In the genomic region with DNA sequence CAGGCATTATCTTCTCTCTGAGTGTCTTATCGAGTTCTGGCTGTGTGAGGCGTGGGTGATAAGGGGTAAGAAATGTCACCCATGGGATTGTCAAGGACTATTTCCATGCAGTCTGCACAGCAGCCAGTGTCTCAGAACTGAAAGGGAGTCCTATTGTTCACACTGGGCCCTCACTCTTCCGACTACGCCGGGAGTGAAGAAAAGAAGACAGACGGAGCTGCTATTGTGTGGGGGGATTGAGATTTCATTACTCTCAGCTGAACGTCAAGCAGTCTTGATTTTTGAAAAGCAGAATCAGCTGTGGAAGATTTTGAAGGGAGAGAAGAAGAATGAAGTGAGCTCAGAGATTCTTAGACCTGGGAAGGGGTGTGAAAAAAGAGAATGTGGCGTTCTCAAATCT, we compare ENCODE assay signal across 13 mouse cellular contexts.
A peak's percentile ranks its signal among the peaks of the same experiment; 100 is the strongest.
DNase-seq lines count a peak whose midpoint lies in the region; ATAC-seq and TF ChIP-seq lines count a peak whose summit lies in the region.
"Had no signal": no experiment of that assay in that cellular context is flagged by ENCODE, and none has a peak within 500 bp of the region (broad histone marks: within the 10 kb centered on the region; RNA-seq: fewer than 3 reads in every experiment).

No protein-coding gene starts in this region.

- 51% methylated on average over 8 of the region's 8 CpGs for WGBS in lung, embryonic 16.5 days
- 48% methylated on average over 8 of the region's 8 CpGs for WGBS in lung, postnatal 0 days
- WGBS in thymus, adult 2 months, result 95% methylated on average over 8 of the region's 8 CpGs

- 0 out of 2 replicates have a peak overlapping the region, but pooled peaks have one; percentile 1 for H3K27ac ChIP-seq in gastrocnemius, adult 2 months
- H3K27ac ChIP-seq in lung, embryonic 16.5 days (ENCODE audit: low read length), result peak overlapping the region; percentile 43
- H3K27ac ChIP-seq in lung, postnatal 0 days (ENCODE audit: low read length), result no peak overlapping the region
- H3K27ac ChIP-seq in thymus, adult 2 months (ENCODE audit: control insufficient read depth, insufficient read depth, low read length), result no peak overlapping the region
- H3K27ac ChIP-seq: layer of hippocampus, adult 2 months had no signal

- H3K36me3 ChIP-seq in lung, embryonic 16.5 days (ENCODE audit: control insufficient read depth, insufficient read depth, low read length), result no peaks in the 10 kb centered on the region
- no peaks in the 10 kb centered on the region for H3K36me3 ChIP-seq in lung, postnatal 0 days (ENCODE audit: insufficient read depth, low read length)
- H3K36me3 ChIP-seq in thymus, adult 2 months (ENCODE audit: control insufficient read depth, insufficient read depth, low read length), result no peaks in the 10 kb centered on the region
- H3K36me3 ChIP-seq: G1E had no signal

- H3K4me3 ChIP-seq in gastrocnemius, adult 2 months, result no peak overlapping the region
- no peak overlapping the region for H3K4me3 ChIP-seq in lung, embryonic 16.5 days (ENCODE audit: low read length)
- no peak overlapping the region for H3K4me3 ChIP-seq in lung, postnatal 0 days (ENCODE audit: low read depth, low read length)
- H3K4me3 ChIP-seq in thymus, adult 2 months (ENCODE audit: control insufficient read depth, insufficient read depth, low read length), result no peak overlapping the region
- H3K4me3 ChIP-seq: layer of hippocampus, adult 2 months had no signal

- no peak for DNase-seq in gastrocnemius, adult 2 months
- DNase-seq in gastrocnemius, postnatal 14 days, result no peak
- no peak for DNase-seq in lung, postnatal 0 days (ENCODE audit: low spot score)
- DNase-seq in mesoderm, embryonic 11.5 days (ENCODE audit: low read depth, low spot score), result peak; percentile 33
- DNase-seq in thymus, adult 2 months, result no peak
- DNase-seq in frontal cortex, postnatal 10 days (ENCODE audit: low spot score in 2 of 2), result no peak
- no peak for DNase-seq in frontal cortex, postnatal 25 days (ENCODE audit: low spot score in 2 of 2)
- DNase-seq: adrenal gland, adult 8-10 months; cerebellum, postnatal 10 days; thymus, postnatal 4 days had no signal

- no peak for TF ChIP-seq CTCF in gastrocnemius, adult 2 months (IDR thresholded peaks at IDR 0.05)
- no peak for TF ChIP-seq CTCF in lung, postnatal 0 days (IDR thresholded peaks at IDR 0.05)
- TF ChIP-seq CTCF in thymus, adult 2 months (IDR thresholded peaks at IDR 0.05; ENCODE audit: borderline replicate concordance, control insufficient read depth, extremely low read depth, insufficient read depth, low read length, poor library complexity), result no peak

- no peaks in the 10 kb centered on the region for H3K27me3 ChIP-seq in lung, embryonic 16.5 days (ENCODE audit: control insufficient read depth, insufficient read depth, low read depth, low read length)
- H3K27me3 ChIP-seq in lung, postnatal 0 days (replicated peaks; ENCODE audit: insufficient read depth, low read length), result no peaks in the 10 kb centered on the region
- H3K27me3 ChIP-seq in thymus, adult 2 months (ENCODE audit: control insufficient read depth, insufficient read depth, low read length), result no peaks in the 10 kb centered on the region

- no peak for TF ChIP-seq POLR2A in thymus, adult 2 months (IDR thresholded peaks at IDR 0.05; ENCODE audit: control insufficient read depth, extremely low read depth, insufficient read depth, low read length, poor library complexity)

- no peak overlapping the region for H3K9ac ChIP-seq in lung, embryonic 16.5 days (ENCODE audit: low read length)
- no peak overlapping the region for H3K9ac ChIP-seq in lung, postnatal 0 days (replicated peaks; ENCODE audit: low read depth)

- no peak overlapping the region for H3K4me2 ChIP-seq in lung, embryonic 16.5 days (ENCODE audit: low read depth, low read length)
- H3K4me2 ChIP-seq in lung, postnatal 0 days (replicated peaks; ENCODE audit: low read depth, low read length), result no peak overlapping the region

- peaks cover 23% of the 10 kb centered on the region for H3K4me1 ChIP-seq in lung, embryonic 16.5 days (replicated peaks; ENCODE audit: control insufficient read depth, insufficient read depth, low read length)
- peaks cover 10% of the 10 kb centered on the region; the same call in 1 of the 2 replicates for H3K4me1 ChIP-seq in lung, postnatal 0 days (ENCODE audit: insufficient read depth, low read depth, low read length)
- H3K4me1 ChIP-seq in thymus, adult 2 months (replicated peaks; ENCODE audit: control insufficient read depth, insufficient read depth, low read length), result peaks cover 2% of the 10 kb centered on the region; the same call in 1 of the 2 replicates

- TF ChIP-seq EP300 in lung, postnatal 0 days (IDR thresholded peaks at IDR 0.05), result no peak

- no peaks in the 10 kb centered on the region for H3K9me3 ChIP-seq in lung, embryonic 16.5 days (ENCODE audit: control insufficient read depth, low read length)
- no peaks in the 10 kb centered on the region for H3K9me3 ChIP-seq in lung, postnatal 0 days (ENCODE audit: low read length)

- intact Hi-C loops in gastrocnemius, adult 2 months (cut with DNase I), result no loop called here
- intact Hi-C loops in gastrocnemius, postnatal 14 days (cut with DNase I; ENCODE audit: low total_unique reads), result no loop called here

- no peak for ATAC-seq in lung, embryonic 16.5 days (ENCODE audit: low read depth)
- no peak for ATAC-seq in lung, postnatal 0 days

Comparison
In these comparisons a context has a peak if more than half of its experiments do, and no peak if none do; other contexts are left out.
1. H3K27ac ChIP-seq: peak in gastrocnemius, adult 2 months (single experiment) and lung, embryonic 16.5 days (single experiment); none in lung, postnatal 0 days (single experiment) and thymus, adult 2 months (single experiment).